Mouse (Mus musculus): ENCODE results near the gene Atp13a1. TPM values are rescaled to one million over a fixed set of nuclear protein-coding genes. Genes with fewer than 3 reads are reported as not detected.

Gene Atp13a1
- total RNA-seq, 2 experiments from 2014 or later: 37.1 to 40.1 TPM

GRCm38 (mm10) chr8:69837057-69837682 lies 46.2 kb downstream of the Atp13a1 start:
- DNase-seq (ENCODE audit: low spot score in 2 of 2): no peak
- intact Hi-C loops (cut with DNase I): no loop called here

DNA sequence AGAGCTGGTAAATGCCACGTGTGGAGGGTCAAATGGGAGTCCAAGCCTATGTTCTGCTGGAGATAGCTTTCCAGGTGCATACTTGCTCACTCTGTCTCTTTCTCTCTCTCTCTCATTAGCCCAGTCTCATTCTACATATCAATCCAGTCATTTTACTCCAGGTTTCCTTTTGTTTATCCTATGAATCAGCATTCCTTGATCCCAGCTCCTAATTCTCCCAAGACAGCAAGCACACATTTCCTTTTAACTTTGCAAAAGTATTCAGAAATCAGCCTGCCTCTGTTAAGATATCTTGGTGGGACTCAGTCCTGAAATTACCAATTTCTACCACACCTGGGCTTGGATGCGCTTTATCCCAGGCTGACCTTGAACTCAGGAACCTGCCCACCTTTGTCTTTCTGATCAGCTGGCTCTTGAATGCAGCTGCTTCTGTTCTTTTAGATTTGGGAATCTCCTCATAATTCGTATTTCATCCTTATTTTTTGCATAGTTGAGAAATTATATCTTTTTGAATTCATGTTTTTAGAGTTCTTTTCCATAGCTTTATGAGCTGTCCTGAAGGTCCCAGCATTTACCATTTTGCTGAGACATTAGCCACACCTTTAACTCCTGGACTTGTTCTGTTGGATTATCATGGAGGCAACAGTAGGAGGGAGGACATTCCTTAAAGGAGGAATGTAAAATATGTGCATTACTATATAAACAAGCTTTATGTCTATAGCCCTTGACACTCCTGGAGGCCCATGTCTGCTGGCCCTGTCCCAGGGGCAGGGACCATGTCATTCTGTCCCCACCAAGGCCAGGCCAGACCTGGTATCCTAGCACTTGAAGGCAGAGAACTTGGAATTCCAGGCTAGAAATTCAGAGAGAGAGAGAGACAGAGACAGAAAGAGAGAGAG lies 56.5 kb downstream of the Atp13a1 start:
- no peak for DNase-seq (ENCODE audit: low spot score in 2 of 2)
- intact Hi-C loops (cut with DNase I): no loop called here

DNA sequence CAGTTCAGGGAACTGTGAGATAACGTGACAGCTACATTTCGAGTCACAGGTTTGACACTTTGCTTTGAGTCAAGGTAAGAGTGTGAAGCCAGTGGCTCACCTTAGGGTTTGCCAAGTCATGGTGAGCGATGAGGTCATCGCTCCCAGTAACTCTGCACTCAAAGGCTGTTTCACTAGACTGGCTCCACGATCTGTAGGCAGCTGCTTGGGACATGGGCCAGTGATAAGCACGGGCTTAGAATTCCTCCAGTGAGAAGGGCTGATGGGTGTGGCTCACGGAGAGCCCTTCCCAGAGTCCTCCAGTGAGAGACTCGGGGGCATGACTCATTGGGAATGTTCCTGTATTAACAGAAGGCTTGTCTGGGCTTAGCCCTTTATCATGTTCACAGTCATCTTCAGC lies 58.0 kb downstream of the Atp13a1 start:
- intact Hi-C loops (cut with DNase I): no loop called here
- no peak for DNase-seq (ENCODE audit: low spot score in 2 of 2)

DNA sequence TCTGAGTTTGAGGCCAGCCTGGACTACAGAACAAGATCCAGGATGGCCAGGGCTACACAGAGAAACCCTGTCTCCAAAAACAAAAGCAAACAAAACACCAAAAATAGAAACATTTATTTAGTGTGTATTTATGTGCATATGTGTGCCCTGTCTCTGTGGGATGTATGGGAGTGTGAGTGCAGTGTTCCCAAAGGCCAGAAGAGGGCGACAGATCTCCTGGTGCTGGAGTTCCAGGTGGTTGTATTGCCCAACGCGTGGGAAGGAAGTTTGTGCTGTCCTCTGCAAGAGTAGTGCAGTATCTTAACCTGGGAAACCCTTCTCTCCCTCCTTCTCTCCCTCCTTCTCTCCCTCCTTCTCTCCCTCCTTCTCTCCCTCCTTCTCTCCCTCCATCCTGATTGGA lies 58.9 kb downstream of the Atp13a1 start:
- intact Hi-C loops (cut with DNase I): no loop called here
- DNase-seq (ENCODE audit: low spot score in 2 of 2): no peak

GRCm38 (mm10) chr8:69850926-69851506 lies 60.1 kb downstream of the Atp13a1 start:
- no peak for DNase-seq (ENCODE audit: low spot score in 2 of 2)
- intact Hi-C loops (cut with DNase I): no loop called here

GRCm38 (mm10) chr8:69853869-69854268 lies 62.9 kb downstream of the Atp13a1 start:
- DNase-seq (ENCODE audit: low spot score in 2 of 2): no peak
- intact Hi-C loops (cut with DNase I): no loop called here

Other genes with a start within 250 kb of the Atp13a1 start
- gene Zfp868, start 165.6 kb upstream of the Atp13a1 start, total RNA-seq (2021): 10 to 100 TPM; 15.4 to 20.0 TPM
- gene Zfp964, start 136.7 kb upstream of the Atp13a1 start, total RNA-seq (2021): 1 to 10 TPM; 3.7 to 5.4 TPM
- gene Zfp869, start 80.4 kb upstream of the Atp13a1 start, total RNA-seq (2021): 10 to 100 TPM; 18.1 to 19.8 TPM
- gene Zfp963, start 41.2 kb upstream of the Atp13a1 start, total RNA-seq (2021): 1 to 10 TPM; 3.4 to 5.3 TPM
- gene Gm20422, start 16.3 kb upstream of the Atp13a1 start, total RNA-seq (2021): 1 to 10 TPM in 1 of 2 experiments, not detected in 1; 1.4 TPM
- gene Zfp866, start within 50 bp of the Atp13a1 start, total RNA-seq (2021): 10 to 100 TPM; 23.7 to 31.1 TPM
- gene Gmip, start 17.5 kb downstream of the Atp13a1 start, total RNA-seq (2021): 10 to 100 TPM; 10.8 to 19.5 TPM
- gene Lpar2, start 31.3 kb downstream of the Atp13a1 start, total RNA-seq (2021): under 1 TPM; 0.37 to 0.57 TPM
- gene Pbx4, start 41.3 kb downstream of the Atp13a1 start, total RNA-seq (2021): 10 to 100 TPM; 19.2 to 20.8 TPM
- gene Cilp2, start 96.5 kb downstream of the Atp13a1 start, total RNA-seq (2021): 1 to 10 TPM in 1 of 2 experiments, under 1 TPM in 1; 0.91 to 1.0 TPM
- under 1 TPM in 1 of 2 experiments, not detected in 1; 0.32 TPM for gene Tssk6, start 111.0 kb downstream of the Atp13a1 start, total RNA-seq (2021)
- 100 to 1,000 TPM; 144 to 161 TPM for gene Ndufa13, start 111.4 kb downstream of the Atp13a1 start, total RNA-seq (2021)
- 10 to 100 TPM; 23.7 to 31.3 TPM for gene Yjefn3, start 111.5 kb downstream of the Atp13a1 start, total RNA-seq (2021)
- gene Gatad2a, start 205.2 kb downstream of the Atp13a1 start, total RNA-seq (2021): 10 to 100 TPM; 27.3 to 27.6 TPM